In genomic region chr4:127138486-127138885, GRCm38 (mm10) we compare ENCODE assay signal across 17 mouse cellular contexts. TPM values are rescaled to one million over a fixed set of nuclear protein-coding genes. Genes with fewer than 3 reads are reported as not detected.
DNase-seq lines count a peak whose midpoint lies in the region; ATAC-seq lines count a peak whose summit lies in the region.
"Had no signal": no experiment of that assay in that cellular context is flagged by ENCODE, and none has a peak within 500 bp of the region (broad histone marks: within the 10 kb centered on the region; RNA-seq: fewer than 3 reads in every experiment).

No protein-coding gene starts in this region.

- peak; percentile 71 to 80 for DNase-seq in cerebellum, postnatal 10 days
- DNase-seq in kidney, postnatal 10 days = peak; percentile 39
- peak; percentile 4 for DNase-seq in right cerebral cortex, postnatal 4 days
- no peak for DNase-seq in right cerebral cortex, postnatal 36 days (ENCODE audit: low spot score in 2 of 2)
- DNase-seq in spleen, postnatal 4 days (ENCODE audit: low spot score in 2 of 2) = no peak
- DNase-seq: cerebellum, adult 11-12 months; heart, adult 2 months; kidney, adult 2 months; layer of hippocampus, postnatal 36 days; liver, embryonic 13.5 days; lung, postnatal 10 days; thymus, postnatal 14 days had no signal

- H3K9ac ChIP-seq in kidney, embryonic 16.5 days (replicated peaks; ENCODE audit: low read length) = no peak overlapping the region
- H3K9ac ChIP-seq: forebrain, embryonic 13.5 days; liver, embryonic 13.5 days had no signal

- H3K36me3 ChIP-seq in kidney, embryonic 16.5 days (ENCODE audit: insufficient read depth, low read length) = no peaks in the 10 kb centered on the region
- H3K36me3 ChIP-seq: limb, embryonic 10.5 days; liver, embryonic 13.5 days had no signal

- H3K27ac ChIP-seq in kidney, embryonic 16.5 days (ENCODE audit: low read length) = no peak overlapping the region
- H3K27ac ChIP-seq: forebrain, embryonic 13.5 days; heart, adult 2 months; limb, embryonic 10.5 days; liver, embryonic 13.5 days had no signal

- no peaks in the 10 kb centered on the region for H3K9me3 ChIP-seq in kidney, embryonic 16.5 days (ENCODE audit: low read length)
- H3K9me3 ChIP-seq: forebrain, embryonic 13.5 days; limb, embryonic 10.5 days; liver, embryonic 13.5 days had no signal

- 67% methylated on average over 6 of the region's 6 CpGs for WGBS in kidney, embryonic 16.5 days

- no peaks in the 10 kb centered on the region for H3K27me3 ChIP-seq in kidney, embryonic 16.5 days (ENCODE audit: insufficient read depth, low read length)
- H3K27me3 ChIP-seq: forebrain, embryonic 13.5 days; liver, embryonic 13.5 days had no signal

- ATAC-seq in cerebellum, adult (ENCODE audit: insufficient number of reproducible peaks, low FRiP score, low TSS enrichment) = no peak
- no peak for ATAC-seq in kidney, embryonic 16.5 days (ENCODE audit: low FRiP score, low TSS enrichment)
- no peak for ATAC-seq in frontal cortex, adult (ENCODE audit: low TSS enrichment)
- ATAC-seq: forebrain, embryonic 13.5 days had no signal

- no peaks in the 10 kb centered on the region for H3K4me1 ChIP-seq in kidney, embryonic 16.5 days (ENCODE audit: insufficient read depth, low read length)
- H3K4me1 ChIP-seq: limb, embryonic 10.5 days; liver, embryonic 13.5 days had no signal

- H3K4me3 ChIP-seq in kidney, embryonic 16.5 days (ENCODE audit: low read length) = no peak overlapping the region
- H3K4me3 ChIP-seq: forebrain, embryonic 13.5 days; heart, adult 2 months; limb, embryonic 10.5 days; liver, embryonic 13.5 days had no signal

- H3K4me2 ChIP-seq in kidney, embryonic 16.5 days (replicated peaks; ENCODE audit: low read depth, low read length) = no peak overlapping the region
- H3K4me2 ChIP-seq: forebrain, embryonic 13.5 days; liver, embryonic 13.5 days had no signal

RNA-seq across cellular contexts. Expression of gene Tmem35b, which starts 15.0 kb away (rescaled TPM):
- polyA plus RNA-seq in kidney, embryonic 16.5 days (2015; fragmentation: Nextera tagmentation; extraction: Ambion mirVana) = 26.5 and 28.7 TPM in 2 replicates

RNA-seq across cellular contexts. Expression of gene Dlgap3, which starts 30.5 kb away (rescaled TPM):
- 0.40 and 0.41 TPM in 2 replicates for polyA plus RNA-seq in kidney, embryonic 16.5 days (2015; fragmentation: Nextera tagmentation; extraction: Ambion mirVana)

Comparison
In these comparisons a context has a peak if more than half of its experiments do, and no peak if none do; other contexts are left out.
1. DNase-seq: peak in cerebellum, postnatal 10 days (2 of 2), kidney, postnatal 10 days (single experiment) and right cerebral cortex, postnatal 4 days (single experiment); none in right cerebral cortex, postnatal 36 days (0 of 2) and spleen, postnatal 4 days (0 of 2).